Comparison of ENCODE assay signal across 22 mouse cellular contexts in genomic region chr11:37065459-37065858, GRCm38 (mm10).
"Had no signal": no experiment of that assay in that cellular context is flagged by ENCODE, and none has a peak within 500 bp of the region (broad histone marks: within the 10 kb centered on the region; RNA-seq: fewer than 3 reads in every experiment).

No protein-coding gene starts in this region.

- H3K4me1 ChIP-seq: lung, embryonic 15.5 days; megakaryocyte, embryonic 14.5 days; midbrain, embryonic 10.5 days; neural tube, embryonic 12.5 days; neural tube, embryonic 15.5 days; stomach, embryonic 15.5 days had no signal

- H3K9me3 ChIP-seq: lung, embryonic 15.5 days; megakaryocyte, embryonic 14.5 days; midbrain, embryonic 10.5 days; neural tube, embryonic 12.5 days; neural tube, embryonic 15.5 days; stomach, embryonic 15.5 days had no signal

- H3K27ac ChIP-seq: hindbrain, postnatal 0 days; layer of hippocampus, adult 2 months; left cerebral cortex, adult 2 months; liver, embryonic 14.5 days; lung, embryonic 15.5 days; midbrain, embryonic 10.5 days; neural tube, embryonic 12.5 days; neural tube, embryonic 15.5 days; stomach, embryonic 15.5 days had no signal

- H3K4me3 ChIP-seq: layer of hippocampus, adult 2 months; left cerebral cortex, adult 2 months; lung, embryonic 15.5 days; megakaryocyte, embryonic 14.5 days; midbrain, embryonic 10.5 days; neural tube, embryonic 12.5 days; neural tube, embryonic 15.5 days; stomach, embryonic 15.5 days had no signal

- ATAC-seq: hindbrain, postnatal 0 days; inflammation-experienced regulatory T-cells, adult 6 months; liver, postnatal 0 days had no signal

- DNase-seq: layer of hippocampus, adult 9-11 months; layer of hippocampus, postnatal 36 days; liver, postnatal 0 days; lung, postnatal 10 days; lung, postnatal 36 days; midbrain, embryonic 14.5 days; right cerebral cortex, adult 18-20 months; right cerebral cortex, postnatal 14 days; spleen, adult 18-20 months; thymus, adult 18-20 months; thymus, postnatal 36 days had no signal

- H3K27me3 ChIP-seq: lung, embryonic 15.5 days; megakaryocyte, embryonic 14.5 days; neural tube, embryonic 12.5 days; neural tube, embryonic 15.5 days; stomach, embryonic 15.5 days had no signal

- H3K9ac ChIP-seq: liver, embryonic 14.5 days; liver, postnatal 0 days; lung, embryonic 15.5 days; neural tube, embryonic 12.5 days; neural tube, embryonic 15.5 days; stomach, embryonic 15.5 days had no signal

- H3K4me2 ChIP-seq: lung, embryonic 15.5 days; neural tube, embryonic 12.5 days; neural tube, embryonic 15.5 days; stomach, embryonic 15.5 days had no signal

- H3K36me3 ChIP-seq: lung, embryonic 15.5 days; midbrain, embryonic 10.5 days; neural tube, embryonic 12.5 days; neural tube, embryonic 15.5 days; stomach, embryonic 15.5 days had no signal
